Mouse (Mus musculus) hindbrain, embryonic 12.5 days (tissue): ENCODE measurements around the gene Fancd2os. TPM values are rescaled to one million over a fixed set of nuclear protein-coding genes. Genes with fewer than 3 reads are reported as not detected.

Experiments used
- ATAC-seq: fragments of 200-750 bp; cut with Nextera tagmentation; 2 replicates; pipeline ENCODE4 v1.8.0; 2017; ENCODE audit warnings: moderate TSS enrichment; ENCODE audit not compliant: low FRiP score
- H3K27ac ChIP-seq: fragments of 300-500 bp; sonication (generic); 2 replicates; pipeline ENCODE4 v1.5.1; 2016; ENCODE audit warnings: mild to moderate bottlenecking
- H3K27me3 ChIP-seq: fragments of 300-500 bp; sonication (generic); 2 replicates; pipeline ENCODE4 v1.6.1; 2016; ENCODE audit warnings: mild to moderate bottlenecking
- H3K36me3 ChIP-seq: fragments of 300-500 bp; sonication (generic); 2 replicates; pipeline ENCODE4 v1.6.1; 2016; ENCODE audit warnings: mild to moderate bottlenecking
- H3K4me1 ChIP-seq: fragments of 300-500 bp; sonication (generic); 2 replicates; pipeline ENCODE4 v1.6.1; 2016
- H3K4me2 ChIP-seq: fragments of 300-500 bp; sonication (generic); replicated peaks from 2 replicates; pipeline ENCODE4 v1.6.1; 2016; ENCODE audit warnings: mild to moderate bottlenecking
- H3K4me3 ChIP-seq: fragments of 300-500 bp; sonication (generic); 2 replicates; pipeline ENCODE4 v1.5.1; 2016; ENCODE audit warnings: mild to moderate bottlenecking
- H3K9ac ChIP-seq: fragments of 300-500 bp; sonication (generic); 2 replicates; pipeline ENCODE4 v1.6.1; 2016; ENCODE audit warnings: mild to moderate bottlenecking, moderate library complexity
- H3K9me3 ChIP-seq: fragments of 300-500 bp; sonication (generic); replicated peaks from 2 replicates; pipeline ENCODE4 v1.6.1; 2016; ENCODE audit warnings: mild to moderate bottlenecking
- WGBS: fragments of 180-500 bp; shearing (Covaris S2); methylation state at CpG from one replicate; pipeline ENCODE4 v1.1.7; 2016; 5-methylcytosine and 5-hydroxymethylcytosine counted together
- polyA plus RNA-seq: library from polyadenylated mRNA; unstranded; fragments of >200 nt; fragmentation: Nextera tagmentation; extraction: Ambion mirVana; gene quantifications from 2 replicates; pipeline ENCODE4 v1.2.1, GENCODE M21; 2016

Fancd2os gene
- polyA plus RNA-seq, 1 experiment from 2014 or later = 0.27 TPM

DNA sequence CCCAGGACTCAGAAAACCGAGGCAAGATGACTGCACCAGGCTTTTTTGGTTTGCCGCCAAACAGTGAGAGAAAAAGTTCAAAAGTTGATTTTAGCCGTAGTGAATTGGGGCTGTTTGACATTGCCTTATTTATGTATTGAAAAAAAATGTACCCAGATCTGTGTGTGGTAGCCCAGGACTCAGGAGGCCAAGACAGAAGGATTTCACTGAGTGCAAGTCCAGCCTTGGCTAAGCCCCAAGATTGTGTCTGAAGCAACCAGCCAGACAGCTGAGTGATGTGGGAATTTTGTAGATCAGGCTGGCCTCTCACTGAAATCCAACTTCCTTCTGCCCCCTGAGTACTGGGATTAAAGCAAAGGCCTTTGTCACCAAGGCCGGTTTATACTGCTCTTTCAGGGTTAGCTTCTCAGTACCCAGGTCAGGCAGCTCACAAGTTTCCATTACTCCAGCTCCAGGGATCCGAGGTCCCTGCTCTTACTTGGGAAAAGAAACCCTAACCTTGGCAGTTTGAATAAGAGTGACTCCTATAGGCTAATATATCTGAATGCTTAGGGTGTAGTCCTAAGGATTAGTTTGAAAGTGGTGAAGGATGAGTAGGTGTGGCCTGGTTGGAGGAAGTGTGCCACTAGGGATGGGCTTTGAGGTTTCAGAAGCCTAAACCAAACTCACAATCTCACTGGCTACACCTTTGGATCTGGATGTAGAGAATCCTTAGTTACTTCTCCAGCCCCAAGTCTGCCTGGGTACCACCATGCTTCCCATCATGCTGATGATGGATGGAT, 24.7 kb upstream of the Fancd2os start:
- Histone ChIP-seq H3K27ac (no peak overlapping the region), H3K36me3 (peaks cover 23% of the 10 kb centered on the region), H3K4me1 (peaks cover 11% of the 10 kb centered on the region), H3K9me3 (no peaks in the 10 kb centered on the region), H3K27me3 (no peaks in the 10 kb centered on the region), H3K9ac (peak overlapping the region; percentile 75), H3K4me3 (peak overlapping the region; percentile 70), H3K4me2 (peak overlapping the region; percentile 64)
- WGBS = 53% methylated on average over 5 of the region's 5 CpGs
- no peak for ATAC-seq

DNA sequence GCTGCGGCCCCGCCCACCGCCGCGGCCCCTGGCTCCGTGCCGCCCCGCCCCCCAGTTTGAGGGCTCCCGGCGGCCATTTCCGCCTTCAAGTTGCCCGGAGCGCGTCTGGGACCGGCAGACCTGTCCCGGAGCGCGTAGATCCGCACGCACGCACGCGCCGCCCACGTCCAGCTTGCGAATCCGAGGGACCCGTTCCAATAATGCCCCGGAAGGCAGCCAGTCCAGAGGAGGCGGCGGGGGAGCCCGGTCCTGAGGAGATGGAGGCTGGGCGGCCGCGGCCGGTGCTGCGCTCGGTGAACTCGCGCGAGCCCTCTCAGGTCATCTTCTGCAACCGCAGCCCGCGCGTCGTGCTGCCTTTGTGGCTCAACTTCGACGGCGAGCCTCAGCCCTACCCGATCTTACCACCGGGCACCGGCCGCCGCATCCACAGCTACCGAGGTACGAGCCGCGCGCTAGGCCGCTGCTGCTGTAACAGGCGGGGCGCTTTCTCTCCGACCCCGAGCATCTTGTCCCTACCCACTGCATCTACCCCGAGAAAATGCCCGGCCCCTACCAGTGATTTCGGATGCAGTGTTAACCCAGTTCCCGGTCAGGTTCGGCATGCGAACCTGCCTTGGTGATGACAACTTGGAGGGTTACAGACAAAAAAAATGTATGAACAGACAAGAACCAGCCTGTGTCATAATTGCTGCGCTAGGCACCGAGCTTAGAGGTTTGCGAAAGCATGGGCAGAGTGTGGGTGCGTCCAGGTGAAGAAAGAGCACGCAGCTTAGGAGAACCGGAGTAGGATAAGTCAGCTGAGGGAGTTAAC, 23.6 kb upstream of the Fancd2os start, which contains the start of gene Vhl:
Gene Vhl, plus strand, starts transcription at position 19 of the 811 bp plus-strand sequence.
- H3K9ac ChIP-seq = peak within 1 kb of the TSS; percentile 75
- H3K4me3 ChIP-seq = peak within 1 kb of the TSS; percentile 70
- peak; percentile 90 for ATAC-seq
- H3K9me3 ChIP-seq = no peaks in the 10 kb centered on the region
- peaks cover 11% of the 10 kb centered on the region for H3K4me1 ChIP-seq
- H3K27ac ChIP-seq = peak within 1 kb of the TSS; percentile 89
- H3K36me3 ChIP-seq = peaks cover 13% of the 10 kb centered on the region
- H3K4me2 ChIP-seq = peak within 1 kb of the TSS; percentile 64
- no peaks in the 10 kb centered on the region for H3K27me3 ChIP-seq
- under 1% methylated on average over 76 of the region's 76 CpGs for WGBS

DNA sequence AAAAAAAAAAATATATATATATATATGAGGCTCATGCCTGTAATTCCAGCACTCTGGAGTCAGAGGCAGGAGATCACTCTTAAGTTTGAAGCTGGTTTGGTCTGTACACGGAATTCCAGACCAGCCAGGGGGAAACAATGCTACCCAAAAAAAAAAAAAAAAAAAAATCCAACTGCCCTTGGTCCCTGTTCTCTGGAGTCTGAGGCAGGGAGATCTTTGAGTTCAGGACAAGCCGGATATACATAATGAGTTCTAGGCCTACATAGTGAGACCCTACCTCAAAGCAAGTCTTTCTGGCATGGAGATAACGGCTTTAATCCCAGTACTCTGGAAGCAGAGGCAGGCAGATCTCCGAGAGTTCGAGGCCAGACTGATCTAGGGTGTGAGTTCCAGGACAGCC, 22.9 kb upstream of the Fancd2os start:
- WGBS = 69% methylated on average over 5 of the region's 5 CpGs
- Histone ChIP-seq H3K9ac (no peak overlapping the region), H3K27ac (peak overlapping the region; percentile 89; the same call in 1 of the 2 replicates), H3K4me1 (peaks cover 11% of the 10 kb centered on the region), H3K36me3 (peaks cover 9% of the 10 kb centered on the region), H3K4me3 (peak overlapping the region; percentile 70), H3K27me3 (no peaks in the 10 kb centered on the region), H3K4me2 (peak overlapping the region; percentile 64), H3K9me3 (no peaks in the 10 kb centered on the region)
- ATAC-seq = no peak

DNA sequence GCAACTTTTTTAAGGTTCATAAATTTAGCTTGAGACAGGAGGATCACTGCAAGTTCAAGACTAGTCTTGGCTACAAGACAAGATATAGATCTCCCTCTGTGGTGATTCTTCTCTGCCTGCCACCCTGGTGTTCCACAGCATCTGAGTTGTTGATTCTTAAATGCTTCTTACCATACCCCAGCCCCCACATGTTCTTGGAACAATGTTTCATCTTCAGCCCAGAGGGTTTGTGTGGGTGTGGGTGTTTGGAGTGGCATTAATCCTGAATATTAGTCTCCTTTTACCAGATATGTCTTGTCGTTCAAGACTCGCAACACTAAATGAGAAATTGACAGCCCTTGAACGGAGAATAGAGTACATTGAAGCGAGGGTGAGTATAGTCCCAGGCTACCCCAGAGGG, 15.0 kb upstream of the Fancd2os start:
- H3K4me1 ChIP-seq = no peaks in the 10 kb centered on the region

DNA sequence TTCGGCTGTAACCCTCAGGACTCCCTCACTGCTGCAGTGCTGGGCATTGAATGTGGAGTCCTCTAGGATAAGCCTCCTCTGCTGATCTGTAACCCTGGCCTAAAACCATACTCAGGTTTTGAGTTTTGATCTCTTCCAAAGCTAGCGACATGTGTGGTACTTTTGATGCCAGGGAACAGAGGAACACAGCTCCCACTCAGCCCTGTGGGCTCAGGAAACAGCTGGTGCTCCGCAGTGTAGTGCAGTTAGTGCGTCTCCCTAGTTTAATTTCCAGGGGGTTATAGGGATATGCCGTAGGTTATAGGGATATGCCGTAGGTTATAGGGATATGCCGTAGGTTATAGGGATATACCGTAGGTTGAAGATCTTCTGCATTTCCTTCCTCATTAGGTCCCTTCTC, 14.5 kb upstream of the Fancd2os start:
- H3K27me3 ChIP-seq = no peaks in the 10 kb centered on the region
- H3K4me2 ChIP-seq = no peak overlapping the region
- H3K27ac ChIP-seq = no peak overlapping the region
- H3K9ac ChIP-seq = no peak overlapping the region
- H3K9me3 ChIP-seq = no peaks in the 10 kb centered on the region
- no peaks in the 10 kb centered on the region for H3K4me1 ChIP-seq
- no peak overlapping the region for H3K4me3 ChIP-seq
- no peak for ATAC-seq
- WGBS = 95% methylated on average over 8 of the region's 8 CpGs
- peaks cover 44% of the 10 kb centered on the region for H3K36me3 ChIP-seq

More for the DNA sequence above, 15.0 kb upstream of the Fancd2os start:
- Histone ChIP-seq H3K36me3 (peaks cover 42% of the 10 kb centered on the region), H3K9ac (no peak overlapping the region), H3K9me3 (no peaks in the 10 kb centered on the region), H3K27me3 (no peaks in the 10 kb centered on the region), H3K4me3 (no peak overlapping the region), H3K27ac (no peak overlapping the region), H3K4me2 (no peak overlapping the region)
- ATAC-seq = no peak
- 94% methylated on average over 4 of the region's 4 CpGs for WGBS

DNA sequence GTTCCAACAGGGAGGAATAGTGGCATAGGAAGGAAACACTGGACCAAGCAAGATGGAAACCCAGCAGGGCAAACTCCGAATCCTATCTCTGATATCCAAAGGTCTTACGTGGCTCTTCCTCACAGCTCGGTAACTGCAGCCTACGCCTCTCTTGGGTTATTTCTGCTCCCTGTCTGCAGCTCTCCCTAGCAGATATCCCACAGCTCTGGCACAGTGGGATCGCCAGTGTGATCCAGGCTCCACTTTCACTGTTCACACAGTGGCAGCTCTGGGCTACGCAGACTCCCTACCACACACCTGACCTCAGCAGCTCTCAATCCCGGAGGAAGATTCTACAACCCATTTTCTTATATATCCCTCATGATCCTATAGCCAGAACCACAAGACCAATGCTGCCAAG, 13.6 kb upstream of the Fancd2os start:
- ATAC-seq = no peak
- 98% methylated on average over 7 of the region's 7 CpGs for WGBS
- H3K9ac ChIP-seq = no peak overlapping the region
- H3K27me3 ChIP-seq = no peaks in the 10 kb centered on the region
- no peaks in the 10 kb centered on the region for H3K9me3 ChIP-seq
- H3K27ac ChIP-seq = no peak overlapping the region
- no peaks in the 10 kb centered on the region for H3K4me1 ChIP-seq
- no peak overlapping the region for H3K4me2 ChIP-seq
- H3K4me3 ChIP-seq = no peak overlapping the region
- peaks cover 44% of the 10 kb centered on the region for H3K36me3 ChIP-seq

DNA sequence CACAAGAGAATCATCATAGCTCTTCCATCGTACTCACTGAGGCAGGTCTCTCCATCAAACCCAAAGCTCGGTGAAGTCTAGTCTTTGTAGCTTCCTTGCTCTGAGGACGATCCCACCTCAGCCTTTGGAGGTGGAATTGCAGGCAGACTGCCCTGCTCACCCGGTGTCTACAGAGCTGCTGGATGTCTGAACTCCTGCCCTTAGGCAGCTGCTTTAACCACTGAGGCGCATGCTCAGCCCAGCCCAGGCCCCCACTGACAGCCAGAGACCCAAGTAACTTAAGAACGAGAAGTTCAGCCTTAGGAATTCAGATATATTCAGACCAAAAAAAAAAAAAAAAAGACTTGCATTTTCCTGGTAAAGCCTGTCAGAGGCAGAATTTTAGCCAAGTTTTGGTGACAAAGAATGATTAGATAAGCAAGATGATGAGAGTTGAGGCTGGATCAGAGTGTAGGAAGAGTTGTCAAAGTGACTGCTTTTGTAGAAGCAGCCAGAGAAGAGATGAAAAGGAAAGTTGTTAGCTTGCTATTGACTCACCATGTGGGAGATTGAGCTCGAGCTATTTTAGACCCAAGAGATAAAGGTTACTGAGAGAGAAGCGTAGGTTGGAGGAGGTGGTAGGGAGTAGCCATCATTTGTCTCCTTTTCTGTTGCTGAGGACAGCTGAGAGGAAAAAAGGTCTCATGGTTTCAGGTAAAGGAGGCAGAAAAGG, 11.9 kb upstream of the Fancd2os start:
- no peak overlapping the region for H3K4me2 ChIP-seq
- no peaks in the 10 kb centered on the region for H3K4me1 ChIP-seq
- H3K36me3 ChIP-seq = peaks cover 37% of the 10 kb centered on the region
- H3K27me3 ChIP-seq = no peaks in the 10 kb centered on the region
- 90% methylated on average over 8 of the region's 8 CpGs for WGBS
- no peaks in the 10 kb centered on the region for H3K9me3 ChIP-seq
- H3K4me3 ChIP-seq = no peak overlapping the region
- no peak overlapping the region for H3K27ac ChIP-seq
- ATAC-seq = no peak
- no peak overlapping the region for H3K9ac ChIP-seq

DNA sequence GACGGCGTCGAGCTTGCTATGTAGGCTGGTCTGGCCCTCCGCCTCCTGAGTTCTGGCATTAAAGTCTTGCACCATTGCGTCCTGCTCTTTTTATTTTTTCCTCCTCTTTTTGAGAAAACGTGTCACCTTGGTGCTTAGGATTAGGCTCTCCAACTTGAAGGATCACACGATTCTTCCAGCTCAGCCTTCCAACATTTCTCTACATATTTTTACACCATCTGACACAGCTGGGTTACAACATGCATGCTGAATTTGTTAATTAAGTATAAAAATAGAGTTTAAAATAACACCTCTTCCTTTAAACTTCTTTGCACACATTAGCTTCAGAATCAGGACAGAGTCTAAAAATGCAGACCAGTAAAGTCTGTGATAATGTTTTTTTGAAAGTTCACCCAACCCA, 8.8 kb upstream of the Fancd2os start:
- no peaks in the 10 kb centered on the region for H3K27me3 ChIP-seq
- no peak overlapping the region for H3K9ac ChIP-seq
- peaks cover 17% of the 10 kb centered on the region for H3K4me1 ChIP-seq
- ATAC-seq = no peak
- H3K4me2 ChIP-seq = no peak overlapping the region
- H3K36me3 ChIP-seq = peaks cover 8% of the 10 kb centered on the region
- H3K9me3 ChIP-seq = no peaks in the 10 kb centered on the region
- no peak overlapping the region for H3K27ac ChIP-seq
- H3K4me3 ChIP-seq = no peak overlapping the region
- WGBS = 91% methylated on average over 7 of the region's 7 CpGs

DNA sequence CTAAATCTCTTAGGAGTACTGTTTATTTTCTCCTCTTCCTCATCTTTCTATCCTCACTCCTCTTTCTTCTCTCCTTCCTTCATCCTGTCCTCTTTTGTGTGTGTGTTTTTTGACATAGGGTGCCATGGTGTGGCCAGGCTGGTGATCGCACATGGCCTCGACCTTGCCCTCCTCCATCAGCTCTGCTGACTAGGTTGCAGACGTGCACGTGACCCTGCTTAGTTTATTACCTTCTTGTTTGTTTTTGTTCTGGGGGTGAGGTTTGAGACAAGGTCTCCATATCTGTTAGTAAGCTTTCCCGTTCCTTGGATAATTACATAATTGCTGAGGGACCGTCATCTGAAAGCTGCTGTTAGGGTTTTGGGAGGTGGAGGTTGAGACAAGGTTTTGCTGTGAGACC, 8.4 kb upstream of the Fancd2os start:
- H3K9me3 ChIP-seq = no peaks in the 10 kb centered on the region
- H3K4me2 ChIP-seq = no peak overlapping the region
- no peak overlapping the region for H3K9ac ChIP-seq
- H3K36me3 ChIP-seq = 0 out of 2 replicates have a peak, but pooled peaks cover 5% of the 10 kb centered on the region
- no peak overlapping the region for H3K27ac ChIP-seq
- H3K27me3 ChIP-seq = no peaks in the 10 kb centered on the region
- no peak overlapping the region for H3K4me3 ChIP-seq
- ATAC-seq = no peak
- peaks cover 17% of the 10 kb centered on the region for H3K4me1 ChIP-seq
- WGBS = 94% methylated on average over 6 of the region's 6 CpGs

DNA sequence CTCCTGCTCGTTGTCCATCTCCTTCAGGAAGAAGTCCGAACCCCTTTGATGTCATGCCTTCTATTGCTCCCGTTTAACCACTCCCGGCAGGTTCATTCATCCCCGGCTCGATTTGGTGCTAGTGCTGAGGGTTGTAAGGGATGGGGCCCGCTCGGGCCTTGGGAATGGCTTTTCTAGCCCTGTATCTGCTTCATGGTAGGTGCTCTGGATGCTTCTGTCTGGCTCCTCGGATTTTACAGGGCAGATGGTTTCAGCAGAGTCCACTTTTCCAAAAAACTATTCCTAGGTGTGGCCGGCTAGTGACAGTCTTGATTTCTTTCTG, 4.7 kb upstream of the Fancd2os start:
- Histone ChIP-seq H3K27me3 (no peaks in the 10 kb centered on the region), H3K27ac (peak overlapping the region; percentile 80), H3K9ac (peak overlapping the region; percentile 96), H3K4me2 (peak overlapping the region; percentile 89), H3K4me1 (peaks cover 23% of the 10 kb centered on the region), H3K4me3 (peak overlapping the region; percentile 93), H3K36me3 (no peaks in the 10 kb centered on the region), H3K9me3 (no peaks in the 10 kb centered on the region)
- no peak; the same call in 1 of the 2 replicates for ATAC-seq
- 5% methylated on average over 10 of the region's 10 CpGs for WGBS

DNA sequence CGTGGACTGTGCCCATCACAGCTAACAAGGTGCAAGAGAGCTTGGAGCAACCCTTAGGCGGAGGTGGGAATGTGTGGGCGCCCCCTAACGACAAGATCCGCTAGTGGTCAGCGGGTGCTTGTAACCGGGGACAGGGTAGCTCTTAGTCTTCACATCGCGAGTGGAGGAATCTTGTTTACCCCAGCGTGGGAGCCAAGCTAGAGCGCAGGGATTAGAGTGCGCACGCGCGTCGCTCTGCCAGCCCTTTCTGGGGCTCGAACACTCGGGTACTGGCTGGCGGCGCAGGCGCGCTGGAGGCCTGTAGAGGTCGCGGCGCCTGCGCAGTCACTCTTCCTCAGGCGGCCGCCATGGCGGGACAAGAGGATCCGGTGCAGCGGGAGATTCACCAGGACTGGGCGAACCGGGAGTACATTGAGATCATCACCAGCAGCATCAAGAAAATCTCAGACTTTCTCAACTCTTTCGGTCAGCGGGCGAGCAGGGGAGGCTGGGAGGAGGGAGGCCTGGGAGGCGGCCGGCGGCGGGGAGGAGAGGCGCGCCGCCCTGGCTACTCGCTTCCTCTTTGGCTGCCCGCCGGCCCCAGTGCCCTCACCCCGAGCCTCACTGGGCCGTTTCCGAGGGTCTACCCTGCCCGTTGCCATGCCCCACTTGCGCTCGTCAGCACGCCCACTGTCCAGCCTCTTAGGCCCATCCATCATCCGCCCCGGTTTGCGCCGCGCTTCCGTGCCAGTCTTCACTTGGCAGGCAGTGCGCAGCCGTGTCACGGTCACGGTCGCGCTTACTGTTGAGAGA, 4.1 kb upstream of the Fancd2os start, which contains the start of gene Brk1:
Gene Brk1, plus strand, starts transcription at position 341 of the 792 bp plus-strand sequence.
- Histone ChIP-seq H3K4me1 (peaks cover 24% of the 10 kb centered on the region), H3K27ac (peak within 1 kb of the TSS; percentile 80), H3K9ac (peak within 1 kb of the TSS; percentile 96), H3K4me3 (peak within 1 kb of the TSS; percentile 93), H3K9me3 (no peaks in the 10 kb centered on the region), H3K4me2 (peak within 1 kb of the TSS; percentile 89), H3K27me3 (no peaks in the 10 kb centered on the region), H3K36me3 (no peaks in the 10 kb centered on the region)
- WGBS = under 1% methylated on average over 61 of the region's 65 CpGs
- ATAC-seq = peak; percentile 95
